In the genomic region with DNA sequence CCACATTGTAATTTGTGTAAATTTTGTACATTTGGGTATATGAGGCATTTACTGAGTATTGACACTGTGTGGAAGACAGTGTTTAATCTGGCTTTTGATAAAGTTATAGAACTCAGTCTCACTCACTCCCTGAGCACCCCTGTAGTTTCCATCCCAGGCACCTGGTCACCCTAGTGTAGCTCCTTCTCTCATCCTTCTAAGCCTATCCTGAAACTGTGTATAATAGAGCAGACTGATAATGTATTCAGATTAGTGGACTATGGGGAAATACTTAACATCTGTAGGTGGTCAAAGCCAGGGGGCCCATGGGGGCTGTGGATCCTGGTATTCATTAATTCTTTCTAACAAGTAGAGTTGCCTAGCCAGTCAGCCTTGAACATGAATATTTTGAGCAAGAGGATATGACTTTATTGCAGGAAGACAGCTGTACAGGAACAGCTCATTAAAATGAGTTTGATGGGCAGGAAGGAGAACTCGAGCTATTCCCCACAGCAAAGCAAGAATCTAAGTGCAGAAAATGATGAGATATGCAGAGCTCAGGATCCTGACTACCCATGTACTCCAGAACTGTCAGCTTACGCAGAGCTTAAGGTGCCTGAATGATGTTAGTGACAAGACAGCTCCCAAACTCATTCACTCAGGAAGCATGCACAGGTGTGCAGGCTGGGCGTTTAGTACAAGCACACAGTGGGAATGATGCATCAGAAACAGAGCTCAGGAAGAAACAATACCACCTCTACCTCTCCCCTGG, we compare ENCODE assay signal across 18 mouse cellular contexts.
A peak's percentile ranks its signal among the peaks of the same experiment; 100 is the strongest.
DNase-seq lines count a peak whose midpoint lies in the region; ATAC-seq and TF ChIP-seq lines count a peak whose summit lies in the region.
"Had no signal": no experiment of that assay in that cellular context is flagged by ENCODE, and none has a peak within 500 bp of the region (broad histone marks: within the 10 kb centered on the region; RNA-seq: fewer than 3 reads in every experiment).

No protein-coding gene starts in this region.

- intact Hi-C loops in heart, postnatal 25 days (cut with DNase I): no loop called here

- 76% methylated on average over 3 of the region's 3 CpGs for WGBS in midbrain, embryonic 13.5 days
- 80% methylated on average over 3 of the region's 3 CpGs for WGBS in midbrain, embryonic 11.5 days
- 40% methylated on average over 3 of the region's 3 CpGs for WGBS in limb, embryonic 14.5 days

- TF ChIP-seq POLR2A in limb, embryonic 14.5 days (IDR thresholded peaks at IDR 0.05; ENCODE audit: borderline replicate concordance, extremely low read depth, insufficient read depth, insufficient read length): no peak

- no peak overlapping the region for H3K4me3 ChIP-seq in midbrain, embryonic 13.5 days (replicated peaks)
- no peak overlapping the region for H3K4me3 ChIP-seq in midbrain, embryonic 11.5 days (ENCODE audit: low read depth, low read length)
- no peak overlapping the region for H3K4me3 ChIP-seq in limb, embryonic 14.5 days (replicated peaks; ENCODE audit: low read length)
- H3K4me3 ChIP-seq: heart, embryonic 15.5 days; hindbrain, embryonic 15.5 days; neural tube, embryonic 13.5 days had no signal

- H3K4me1 ChIP-seq in midbrain, embryonic 13.5 days (replicated peaks): no peaks in the 10 kb centered on the region
- H3K4me1 ChIP-seq in midbrain, embryonic 11.5 days (ENCODE audit: control insufficient read depth, insufficient read depth, low read length): no peaks in the 10 kb centered on the region
- no peaks in the 10 kb centered on the region for H3K4me1 ChIP-seq in limb, embryonic 14.5 days (ENCODE audit: control insufficient read depth, insufficient read depth, low read length)
- H3K4me1 ChIP-seq: heart, embryonic 15.5 days; hindbrain, embryonic 15.5 days; neural tube, embryonic 13.5 days had no signal

- peak; percentile 63; the same call in 1 of the 2 replicates for ATAC-seq in midbrain, embryonic 13.5 days
- ATAC-seq in midbrain, embryonic 11.5 days (ENCODE audit: low FRiP score): no peak; the same call in 1 of the 2 replicates
- ATAC-seq in limb, embryonic 14.5 days (ENCODE audit: low FRiP score, low read depth): peak; percentile 68

- no peaks in the 10 kb centered on the region for H3K36me3 ChIP-seq in midbrain, embryonic 13.5 days
- H3K36me3 ChIP-seq in midbrain, embryonic 11.5 days (ENCODE audit: control insufficient read depth, insufficient read depth, low read length): no peaks in the 10 kb centered on the region
- H3K36me3 ChIP-seq in limb, embryonic 14.5 days (ENCODE audit: control insufficient read depth, insufficient read depth, low read length): no peaks in the 10 kb centered on the region
- H3K36me3 ChIP-seq: heart, embryonic 15.5 days; hindbrain, embryonic 15.5 days; neural tube, embryonic 13.5 days had no signal

- no peaks in the 10 kb centered on the region for H3K27me3 ChIP-seq in midbrain, embryonic 13.5 days
- no peaks in the 10 kb centered on the region for H3K27me3 ChIP-seq in midbrain, embryonic 11.5 days (ENCODE audit: control insufficient read depth, insufficient read depth, low read length)
- H3K27me3 ChIP-seq in limb, embryonic 14.5 days (ENCODE audit: control insufficient read depth, insufficient read depth, low read length): no peaks in the 10 kb centered on the region
- H3K27me3 ChIP-seq: heart, embryonic 15.5 days; hindbrain, embryonic 15.5 days; neural tube, embryonic 13.5 days had no signal

- no peak overlapping the region for H3K27ac ChIP-seq in midbrain, embryonic 13.5 days
- H3K27ac ChIP-seq in midbrain, embryonic 11.5 days (ENCODE audit: low read depth, low read length): no peak overlapping the region
- no peak overlapping the region for H3K27ac ChIP-seq in limb, embryonic 14.5 days (replicated peaks; ENCODE audit: low read depth, low read length)
- H3K27ac ChIP-seq: heart, embryonic 15.5 days; hindbrain, embryonic 15.5 days; neural tube, embryonic 13.5 days had no signal

- peak; percentile 13 for DNase-seq in heart, adult 8-10 months (ENCODE audit: low spot score)
- DNase-seq in heart, postnatal 25 days (ENCODE audit: low spot score): no peak
- DNase-seq in midbrain, embryonic 11.5 days (ENCODE audit: low spot score, missing footprints): no peak
- DNase-seq in limb, embryonic 14.5 days (ENCODE audit: low spot score): no peak
- DNase-seq in cerebellum, postnatal 10 days: no peak
- DNase-seq in adrenal gland, postnatal 10 days: no peak
- DNase-seq: cerebellum, postnatal 14 days; gastrocnemius, postnatal 10 days; kidney, adult 11 months; kidney, postnatal 10 days; lung, adult 18-20 months; lung, postnatal 14 days; right cerebral cortex, adult 18-20 months had no signal

- no peaks in the 10 kb centered on the region for H3K9me3 ChIP-seq in midbrain, embryonic 13.5 days
- no peaks in the 10 kb centered on the region for H3K9me3 ChIP-seq in midbrain, embryonic 11.5 days (ENCODE audit: control insufficient read depth, low read length)
- H3K9me3 ChIP-seq in limb, embryonic 14.5 days (ENCODE audit: control insufficient read depth, low read length): no peaks in the 10 kb centered on the region
- H3K9me3 ChIP-seq: heart, embryonic 15.5 days; hindbrain, embryonic 15.5 days; neural tube, embryonic 13.5 days had no signal

- no peak overlapping the region for H3K9ac ChIP-seq in midbrain, embryonic 13.5 days (replicated peaks)
- H3K9ac ChIP-seq in midbrain, embryonic 11.5 days (ENCODE audit: low read length): no peak overlapping the region
- H3K9ac ChIP-seq in limb, embryonic 14.5 days (ENCODE audit: low read depth, low read length, severe bottlenecking): no peak overlapping the region
- H3K9ac ChIP-seq: heart, embryonic 15.5 days; hindbrain, embryonic 15.5 days; neural tube, embryonic 13.5 days had no signal

- H3K4me2 ChIP-seq in midbrain, embryonic 13.5 days (replicated peaks): no peak overlapping the region
- no peak overlapping the region for H3K4me2 ChIP-seq in midbrain, embryonic 11.5 days
- H3K4me2 ChIP-seq in limb, embryonic 14.5 days (replicated peaks; ENCODE audit: low read depth, low read length, severe bottlenecking): no peak overlapping the region
- H3K4me2 ChIP-seq: heart, embryonic 15.5 days; hindbrain, embryonic 15.5 days; liver, embryonic 11.5 days; neural tube, embryonic 13.5 days had no signal
